Mouse (Mus musculus) gastrocnemius, adult 2 months (tissue): ENCODE results near the gene Elp6. TPM values are rescaled to one million over a fixed set of nuclear protein-coding genes. Genes with fewer than 3 reads are reported as not detected.

Source experiments
- DNase-seq: peaks from one replicate; pipeline ENCODE4 v3.0.0; 2022
- H3K27ac ChIP-seq: fragments of 200-600 bp; 2 replicates; pipeline ENCODE4 v1.8.1; 2022; ENCODE audit warnings: mild to moderate bottlenecking
- H3K4me3 ChIP-seq: fragments of 200-600 bp; 2 replicates; pipeline ENCODE4 v1.8.1; 2022; ENCODE audit warnings: mild to moderate bottlenecking, moderate library complexity
- CTCF ChIP-seq: fragments of 200-600 bp; IDR thresholded peaks from 2 replicates; pipeline ENCODE4 v1.8.1; 2022; ENCODE audit warnings: antibody characterized with exemption, mild to moderate bottlenecking, moderate library complexity
- intact Hi-C: fragments of 180-260 bp; cut with DNase I; formaldehyde crosslinking; loops from one replicate; pipeline ENCODE4 v1.15.1; 2025
- microRNA-seq: library from miRNA; unstranded; fragments of <30 nt; microRNA quantifications from one replicate; pipeline ENCODE4 v1.2.0, GENCODE M21; 2021
- total RNA-seq, 2 experiments: library from RNA; stranded (reverse); gene quantifications; 2 replicates each; pipeline ENCODE4 v1.2.3; 2021

The Elp6 gene
- total RNA-seq, 2 experiments from 2014 or later = 2.6 to 3.3 TPM

- H3K4me3 ChIP-seq = no peak overlapping the region
- no peak for TF ChIP-seq CTCF
- no peak overlapping the region for H3K27ac ChIP-seq
- DNase-seq = no peak
- intact Hi-C loops = no loop called here
Observed at GRCm38 (mm10) chr9:110345057-110345739, 40.2 kb downstream of the Elp6 start.

- DNase-seq = no peak
- Histone ChIP-seq H3K4me3 (no peak overlapping the region), H3K27ac (no peak overlapping the region)
- intact Hi-C loops = no loop called here
- TF ChIP-seq CTCF = no peak
Observed at GRCm38 (mm10) chr9:110348899-110349298, 43.9 kb downstream of the Elp6 start.

- Histone ChIP-seq H3K27ac (no peak overlapping the region), H3K4me3 (no peak overlapping the region)
- intact Hi-C loops = no loop called here
- TF ChIP-seq CTCF = no peak
- no peak for DNase-seq
Observed at GRCm38 (mm10) chr9:110350188-110350587, 45.2 kb downstream of the Elp6 start.

- intact Hi-C loops = no loop called here
- Histone ChIP-seq H3K27ac (no peak overlapping the region), H3K4me3 (no peak overlapping the region)
- no peak for TF ChIP-seq CTCF
- DNase-seq = no peak
Observed at GRCm38 (mm10) chr9:110350612-110351011, 45.6 kb downstream of the Elp6 start.

- H3K27ac ChIP-seq = no peak overlapping the region
- DNase-seq = no peak
- H3K4me3 ChIP-seq = no peak overlapping the region
- intact Hi-C loops = no loop called here
- no peak for TF ChIP-seq CTCF
Observed at GRCm38 (mm10) chr9:110351350-110351749, 46.4 kb downstream of the Elp6 start.

- Histone ChIP-seq H3K4me3 (no peak overlapping the region), H3K27ac (no peak overlapping the region)
- DNase-seq = no peak
- TF ChIP-seq CTCF = no peak
- intact Hi-C loops = no loop called here
Observed at GRCm38 (mm10) chr9:110351932-110352632, 47.1 kb downstream of the Elp6 start.

GRCm38 (mm10) chr9:110358341-110358740 lies 53.4 kb downstream of the Elp6 start:
- DNase-seq = no peak
- TF ChIP-seq CTCF = no peak
- H3K4me3 ChIP-seq = no peak overlapping the region
- no peak overlapping the region for H3K27ac ChIP-seq
- intact Hi-C loops = no loop called here

GRCm38 (mm10) chr9:110361299-110361698 lies 56.3 kb downstream of the Elp6 start:
- TF ChIP-seq CTCF = no peak
- Histone ChIP-seq H3K27ac (no peak overlapping the region), H3K4me3 (no peak overlapping the region)
- intact Hi-C loops = no loop called here
- DNase-seq = no peak

- intact Hi-C loops = no loop called here
- no peak for TF ChIP-seq CTCF
- DNase-seq = no peak
- H3K27ac ChIP-seq = no peak overlapping the region
- H3K4me3 ChIP-seq = no peak overlapping the region
Observed at GRCm38 (mm10) chr9:110362337-110362736, 57.4 kb downstream of the Elp6 start.

GRCm38 (mm10) chr9:110366746-110367145 lies 61.8 kb downstream of the Elp6 start:
- intact Hi-C loops = no loop called here
- DNase-seq = no peak
- Histone ChIP-seq H3K27ac (no peak overlapping the region), H3K4me3 (no peak overlapping the region)
- no peak for TF ChIP-seq CTCF

GRCm38 (mm10) chr9:110369860-110370259 lies 64.9 kb downstream of the Elp6 start:
- DNase-seq = no peak

More at GRCm38 (mm10) chr9:110369860-110370259, 64.9 kb downstream of the Elp6 start:
- Histone ChIP-seq H3K27ac (no peak overlapping the region), H3K4me3 (no peak overlapping the region)
- intact Hi-C loops = no loop called here
- no peak for TF ChIP-seq CTCF

Small RNA genes within 50 kb of the gene (microRNA-seq; reads per million reads assigned to microRNA genes)
- 105 reads per million, percentile 44 among the genes with 10 or more reads in this experiment for gene Mir6236

Other genes starting within 250 kb of the Elp6 start
- 10 to 100 TPM; 21.0 to 25.6 TPM for gene Smarcc1, start 187.5 kb upstream of the Elp6 start, total RNA-seq
- gene Dhx30, start 187.3 kb upstream of the Elp6 start, total RNA-seq = 10 to 100 TPM; 28.2 to 35.5 TPM
- gene Cspg5, start 61.4 kb upstream of the Elp6 start, total RNA-seq = under 1 TPM in 1 of 2 experiments, not detected in 1; 0.25 TPM
- gene Scap, start 28.1 kb downstream of the Elp6 start, total RNA-seq = 10 to 100 TPM; 16.6 to 17.0 TPM
- 10 to 100 TPM in 1 of 2 experiments, 1 to 10 TPM in 1; 8.5 to 10.0 TPM for gene Ptpn23, start 103.0 kb downstream of the Elp6 start, total RNA-seq
- gene Ngp, start 114.6 kb downstream of the Elp6 start, total RNA-seq = not detected
- gene Klhl18, start 171.5 kb downstream of the Elp6 start, total RNA-seq = 1 to 10 TPM; 7.2 to 8.6 TPM
- gene Kif9, start 171.8 kb downstream of the Elp6 start, total RNA-seq = under 1 TPM in 1 of 2 experiments, not detected in 1; 0.08 TPM
- 10 to 100 TPM; 32.9 to 35.4 TPM for gene Setd2, start 227.4 kb downstream of the Elp6 start, total RNA-seq